Mouse (Mus musculus) heart, embryonic 10.5 days (tissue): ENCODE results near the gene Gm17542. TPM values are rescaled to one million over a fixed set of nuclear protein-coding genes. Genes with fewer than 3 reads are reported as not detected.

Experiments used
- DNase-seq: peaks from one replicate; pipeline ENCODE4 v3.0.0-alpha.2; 2017; ENCODE audit warnings: low spot score
- H3K27ac ChIP-seq: fragments of 300-500 bp; sonication (generic); 2 replicates; pipeline ENCODE4 v1.5.1; 2016; ENCODE audit warnings: mild to moderate bottlenecking
- H3K27me3 ChIP-seq: fragments of 300-500 bp; sonication (generic); 2 replicates; pipeline ENCODE4 v1.6.1; 2016; ENCODE audit warnings: mild to moderate bottlenecking; ENCODE audit not compliant: poor library complexity, insufficient read depth, severe bottlenecking
- H3K36me3 ChIP-seq: fragments of 300-500 bp; sonication (generic); 2 replicates; pipeline ENCODE4 v1.6.1; 2016; ENCODE audit warnings: mild to moderate bottlenecking, moderate library complexity
- H3K4me1 ChIP-seq: fragments of 300-500 bp; sonication (generic); 2 replicates; pipeline ENCODE4 v1.6.1; 2016; ENCODE audit warnings: mild to moderate bottlenecking
- H3K4me3 ChIP-seq: fragments of 300-500 bp; sonication (generic); 2 replicates; pipeline ENCODE4 v1.5.1; 2016; ENCODE audit warnings: mild to moderate bottlenecking, moderate library complexity
- H3K9me3 ChIP-seq: fragments of 300-500 bp; sonication (generic); 2 replicates; pipeline ENCODE4 v1.6.1; 2016; ENCODE audit warnings: mild to moderate bottlenecking, moderate library complexity
- WGBS: fragments of 180-500 bp; shearing (Covaris S2); methylation state at CpG from one replicate; pipeline ENCODE4 v1.1.7; 2016; 5-methylcytosine and 5-hydroxymethylcytosine counted together
- polyA plus RNA-seq: library from polyadenylated mRNA; unstranded; fragments of >200 nt; fragmentation: Nextera tagmentation; extraction: Ambion mirVana; gene quantifications from 2 replicates; pipeline ENCODE4 v1.2.1, GENCODE M21; 2016

The Gm17542 gene
- polyA plus RNA-seq, 1 experiment from 2014 or later, result not detected

GRCm38 (mm10) chr10:58673278-58674061 lies 44.5 kb downstream of the Gm17542 start:
- 43% methylated on average over 15 of the region's 15 CpGs for WGBS
- no peak overlapping the region for H3K4me3 ChIP-seq
- H3K27me3 ChIP-seq, result peaks cover 21% of the 10 kb centered on the region; the same call in 1 of the 2 replicates
- no peaks in the 10 kb centered on the region for H3K9me3 ChIP-seq
- no peaks in the 10 kb centered on the region for H3K4me1 ChIP-seq
- no peaks in the 10 kb centered on the region for H3K36me3 ChIP-seq
- no peak overlapping the region for H3K27ac ChIP-seq
- no peak for DNase-seq

GRCm38 (mm10) chr10:58672557-58673277 lies 45.3 kb downstream of the Gm17542 start:
- no peaks in the 10 kb centered on the region for H3K9me3 ChIP-seq
- DNase-seq, result no peak
- no peaks in the 10 kb centered on the region for H3K4me1 ChIP-seq
- no peak overlapping the region for H3K27ac ChIP-seq
- H3K36me3 ChIP-seq, result no peaks in the 10 kb centered on the region
- 68% methylated on average over 10 of the region's 10 CpGs for WGBS
- no peak overlapping the region for H3K4me3 ChIP-seq
- peaks cover 21% of the 10 kb centered on the region; the same call in 1 of the 2 replicates for H3K27me3 ChIP-seq

- Histone ChIP-seq H3K27ac (no peak overlapping the region), H3K9me3 (no peaks in the 10 kb centered on the region), H3K4me3 (no peak overlapping the region), H3K4me1 (no peaks in the 10 kb centered on the region), H3K27me3 (peaks cover 4% of the 10 kb centered on the region; the same call in 1 of the 2 replicates), H3K36me3 (no peaks in the 10 kb centered on the region)
- DNase-seq, result no peak
- 82% methylated on average over 5 of the region's 5 CpGs for WGBS
Measured at GRCm38 (mm10) chr10:58663868-58664267, 54.1 kb downstream of the Gm17542 start.

Other genes starting within 250 kb of the Gm17542 start
- gene Ccdc138, start 220.3 kb downstream of the Gm17542 start, polyA plus RNA-seq, result 7.8 and 10.0 TPM in 2 replicates
- 0.09 TPM in 1 of 2 replicates, not detected in the other for gene Edar, start 42.6 kb downstream of the Gm17542 start, polyA plus RNA-seq
- 0.17 and 0.65 TPM in 2 replicates for gene Sh3rf3, start 95.1 kb upstream of the Gm17542 start, polyA plus RNA-seq